Mouse (Mus musculus) cortical plate, adult 2 months (tissue): ENCODE results near the gene Prkar2a.

ENCODE experiments used
- CTCF ChIP-seq: fragments of 200-500 bp; IDR thresholded peaks from 2 replicates; pipeline ENCODE4 v1.5.1; 2011; ENCODE audit warnings: mild to moderate bottlenecking, control low read depth, low read length; ENCODE audit not compliant: insufficient read depth; ENCODE audit errors: extremely low read depth
- POLR2A ChIP-seq: fragments of 200-500 bp; IDR thresholded peaks from 2 replicates; pipeline ENCODE4 v1.6.1; 2011; ENCODE audit warnings: mild to moderate bottlenecking, low read length, control low read depth; ENCODE audit not compliant: insufficient read depth; ENCODE audit errors: extremely low read depth

- TF ChIP-seq CTCF: no peak
- TF ChIP-seq POLR2A: no peak
These were observed 1.9 kb upstream of the Prkar2a start for GRCm38 (mm10) chr9:108687181-108687580.
